In genomic region chr4:119071648-119072362, GRCm38 (mm10) we compare ENCODE assay signal across 13 mouse cellular contexts. TPM values are rescaled to one million over a fixed set of nuclear protein-coding genes. Genes with fewer than 3 reads are reported as not detected.
DNase-seq lines count a peak whose midpoint lies in the region; ATAC-seq and TF ChIP-seq lines count a peak whose summit lies in the region.
"Had no signal": no experiment of that assay in that cellular context is flagged by ENCODE, and none has a peak within 500 bp of the region (broad histone marks: within the 10 kb centered on the region; RNA-seq: fewer than 3 reads in every experiment).

No protein-coding gene starts in this region.

- H3K27me3 ChIP-seq in heart, embryonic 14.5 days (ENCODE audit: control insufficient read depth, insufficient read depth, low read length), result no peaks in the 10 kb centered on the region
- H3K27me3 ChIP-seq in stomach, embryonic 14.5 days (ENCODE audit: control insufficient read depth, insufficient read depth, low read length), result peaks cover 5% of the 10 kb centered on the region; the same call in 1 of the 2 replicates
- no peaks in the 10 kb centered on the region for H3K27me3 ChIP-seq in stomach, postnatal 0 days (ENCODE audit: control insufficient read depth, insufficient read depth, low read length)
- H3K27me3 ChIP-seq in limb, embryonic 11.5 days (ENCODE audit: control insufficient read depth, insufficient read depth, low read length), result peaks cover 7% of the 10 kb centered on the region
- no peaks in the 10 kb centered on the region for H3K27me3 ChIP-seq in stomach, embryonic 16.5 days (ENCODE audit: control insufficient read depth, insufficient read depth, low read length)

- no peaks in the 10 kb centered on the region for H3K36me3 ChIP-seq in heart, embryonic 14.5 days (ENCODE audit: control insufficient read depth, insufficient read depth, low read length)
- H3K36me3 ChIP-seq in stomach, embryonic 14.5 days (ENCODE audit: control insufficient read depth, insufficient read depth, low read length), result no peaks in the 10 kb centered on the region
- H3K36me3 ChIP-seq in stomach, postnatal 0 days (ENCODE audit: control insufficient read depth, insufficient read depth, low read length), result no peaks in the 10 kb centered on the region
- H3K36me3 ChIP-seq in limb, embryonic 11.5 days (ENCODE audit: control insufficient read depth, insufficient read depth, low read length), result no peaks in the 10 kb centered on the region
- no peaks in the 10 kb centered on the region for H3K36me3 ChIP-seq in stomach, embryonic 16.5 days (ENCODE audit: control insufficient read depth, insufficient read depth, low read length)

- H3K4me3 ChIP-seq in heart, embryonic 14.5 days (ENCODE audit: control insufficient read depth in 1 of 2, insufficient read depth in 1 of 2, low read depth in 1 of 2, low read length in 2 of 2), result no peak overlapping the region
- no peak overlapping the region for H3K4me3 ChIP-seq in stomach, embryonic 14.5 days (ENCODE audit: low read depth, low read length)
- H3K4me3 ChIP-seq in stomach, postnatal 0 days (ENCODE audit: low read depth, low read length), result no peak overlapping the region
- no peak overlapping the region for H3K4me3 ChIP-seq in limb, embryonic 11.5 days (ENCODE audit: low read depth, low read length)
- H3K4me3 ChIP-seq in stomach, embryonic 16.5 days (replicated peaks; ENCODE audit: low read length), result no peak overlapping the region

- peak overlapping the region; percentile 7 for H3K4me2 ChIP-seq in heart, embryonic 14.5 days (ENCODE audit: low read length)
- H3K4me2 ChIP-seq in stomach, embryonic 14.5 days (replicated peaks; ENCODE audit: low read depth, low read length), result 0 out of 2 replicates have a peak overlapping the region, but pooled peaks have one; percentile 3
- no peak overlapping the region for H3K4me2 ChIP-seq in stomach, postnatal 0 days (replicated peaks; ENCODE audit: low read depth)
- 0 out of 2 replicates have a peak overlapping the region, but pooled peaks have one; percentile 12 for H3K4me2 ChIP-seq in limb, embryonic 11.5 days (ENCODE audit: low read depth, severe bottlenecking)
- H3K4me2 ChIP-seq in stomach, embryonic 16.5 days (ENCODE audit: low read depth, low read length), result 0 out of 2 replicates have a peak overlapping the region, but pooled peaks have one; percentile 51

- peaks cover 30 to 38% of the 10 kb centered on the region in 2 experiments for H3K4me1 ChIP-seq in heart, embryonic 14.5 days (ENCODE audit: control insufficient read depth in 2 of 2, insufficient read depth in 2 of 2, low read length in 2 of 2)
- peaks cover 18% of the 10 kb centered on the region for H3K4me1 ChIP-seq in stomach, embryonic 14.5 days (ENCODE audit: control insufficient read depth, insufficient read depth, low read length)
- 0 out of 2 replicates have a peak, but pooled peaks cover 8% of the 10 kb centered on the region for H3K4me1 ChIP-seq in stomach, postnatal 0 days (replicated peaks; ENCODE audit: control insufficient read depth, insufficient read depth)
- peaks cover 27% of the 10 kb centered on the region for H3K4me1 ChIP-seq in limb, embryonic 11.5 days (ENCODE audit: control insufficient read depth, insufficient read depth, low read length)
- H3K4me1 ChIP-seq in stomach, embryonic 16.5 days (ENCODE audit: control insufficient read depth, insufficient read depth, low read length), result peaks cover 25% of the 10 kb centered on the region

- TF ChIP-seq CTCF in stomach, postnatal 0 days (IDR thresholded peaks at IDR 0.05; ENCODE audit: low read depth), result no peak

- H3K27ac ChIP-seq in heart, embryonic 14.5 days (replicated peaks in 1 of 2; ENCODE audit: control insufficient read depth in 1 of 2, insufficient read depth in 1 of 2, low read depth in 2 of 2, low read length in 2 of 2), result peak overlapping the region; percentile 19 to 53; a peak in 2 of 4 replicates
- H3K27ac ChIP-seq in stomach, embryonic 14.5 days (ENCODE audit: low read length), result peak overlapping the region; percentile 88
- no peak overlapping the region for H3K27ac ChIP-seq in stomach, postnatal 0 days (replicated peaks)
- H3K27ac ChIP-seq in limb, embryonic 11.5 days (replicated peaks; ENCODE audit: low read depth, low read length), result no peak overlapping the region
- H3K27ac ChIP-seq in stomach, embryonic 16.5 days (ENCODE audit: low read length), result peak overlapping the region; percentile 90

- no peaks in the 10 kb centered on the region for H3K9me3 ChIP-seq in heart, embryonic 14.5 days (ENCODE audit: control insufficient read depth, low read length)
- no peaks in the 10 kb centered on the region for H3K9me3 ChIP-seq in stomach, embryonic 14.5 days (ENCODE audit: control insufficient read depth, low read depth, low read length)
- H3K9me3 ChIP-seq in stomach, postnatal 0 days (ENCODE audit: control insufficient read depth, low read length), result no peaks in the 10 kb centered on the region
- H3K9me3 ChIP-seq in limb, embryonic 11.5 days (ENCODE audit: control insufficient read depth, low read length), result no peaks in the 10 kb centered on the region
- H3K9me3 ChIP-seq in stomach, embryonic 16.5 days (replicated peaks; ENCODE audit: control insufficient read depth, low read length), result no peaks in the 10 kb centered on the region

- no peak overlapping the region for H3K9ac ChIP-seq in heart, embryonic 14.5 days (ENCODE audit: low read length)
- H3K9ac ChIP-seq in stomach, embryonic 14.5 days (replicated peaks; ENCODE audit: low read depth, low read length), result no peak overlapping the region
- no peak overlapping the region; the same call in 1 of the 2 replicates for H3K9ac ChIP-seq in stomach, postnatal 0 days (ENCODE audit: low read length)
- H3K9ac ChIP-seq in limb, embryonic 11.5 days (ENCODE audit: low read length), result no peak overlapping the region
- peak overlapping the region; percentile 65 for H3K9ac ChIP-seq in stomach, embryonic 16.5 days (ENCODE audit: low read length)

- no peak for DNase-seq in heart, adult 8-10 months (ENCODE audit: low spot score)
- no peak for DNase-seq in stomach, postnatal 0 days (ENCODE audit: low spot score)
- no peak for DNase-seq in limb, embryonic 11.5 days (ENCODE audit: low spot score)
- no peak for DNase-seq in layer of hippocampus, adult 8-10 months (ENCODE audit: low spot score in 2 of 2)
- DNase-seq in layer of hippocampus, postnatal 25 days (ENCODE audit: extremely low spot score in 1 of 2, low spot score in 1 of 2), result no peak
- DNase-seq: adrenal gland, postnatal 25 days; cerebellum, postnatal 14 days; kidney, adult 8-10 months; right cerebral cortex, postnatal 25 days; thymus, postnatal 25 days had no signal

- no peak for ATAC-seq in heart, embryonic 14.5 days (ENCODE audit: insufficient number of reproducible peaks, insufficient read depth, low FRiP score, low read depth)
- ATAC-seq in stomach, embryonic 14.5 days (ENCODE audit: insufficient number of reproducible peaks, insufficient read depth, low FRiP score, low read depth), result no peak
- no peak for ATAC-seq in stomach, postnatal 0 days (ENCODE audit: low FRiP score, low TSS enrichment)
- no peak for ATAC-seq in limb, embryonic 11.5 days (ENCODE audit: insufficient number of reproducible peaks, low FRiP score, low TSS enrichment, low read depth)
- ATAC-seq in stomach, embryonic 16.5 days (ENCODE audit: insufficient read depth, low FRiP score), result no peak

- WGBS in heart, embryonic 14.5 days, result 30% methylated on average over 19 of the region's 19 CpGs
- whole genome bisulfite sequencing in stomach, embryonic 14.5 days, result 22% methylated on average over 19 of the region's 19 CpGs
- WGBS in stomach, postnatal 0 days, result 38% methylated on average over 19 of the region's 19 CpGs
- WGBS in limb, embryonic 11.5 days, result 9% methylated on average over 19 of the region's 19 CpGs
- WGBS in stomach, embryonic 16.5 days, result 26% methylated on average over 19 of the region's 19 CpGs

- TF ChIP-seq EP300 in stomach, postnatal 0 days (optimal IDR thresholded peaks at IDR 0.05), result no peak

RNA-seq across cellular contexts. Expression of gene Slc2a1, which starts 36.7 kb away (rescaled TPM):
- polyA plus RNA-seq in heart, embryonic 14.5 days (2014; fragmentation: Nextera tagmentation; extraction: Ambion mirVana), result 159 and 166 TPM in 2 replicates
- total RNA-seq in heart, adult 8-10 months (2022), result 10 to 100 TPM; 12.6 to 22.5 (median 14.9) TPM
- 120 and 139 TPM in 2 replicates for polyA plus RNA-seq in stomach, embryonic 14.5 days (2014; fragmentation: Nextera tagmentation; extraction: Ambion mirVana)
- polyA plus RNA-seq in stomach, postnatal 0 days (2015; fragmentation: Nextera tagmentation; extraction: Ambion mirVana), result 36.9 and 39.8 TPM in 2 replicates
- polyA plus RNA-seq in limb, embryonic 11.5 days (2014; fragmentation: Nextera tagmentation; extraction: Ambion mirVana), result 99.7 and 113 TPM in 2 replicates
- polyA plus RNA-seq in stomach, embryonic 16.5 days (2015; fragmentation: Nextera tagmentation; extraction: Ambion mirVana), result 142 and 155 TPM in 2 replicates
- total RNA-seq in layer of hippocampus, adult 8-10 months (2022), result 10 to 100 TPM; 86.4 to 96.6 (median 91.0) TPM
- 10 to 100 TPM; 70.9 to 98.4 TPM for total RNA-seq in layer of hippocampus, postnatal 25 days (2021)

Comparison
In these comparisons a context has a peak if more than half of its experiments do, and no peak if none do; other contexts are left out.
1. H3K27ac ChIP-seq: peak in heart, embryonic 14.5 days (2 of 2), stomach, embryonic 14.5 days (single experiment) and stomach, embryonic 16.5 days (single experiment); none in stomach, postnatal 0 days (single experiment) and limb, embryonic 11.5 days (single experiment).